Mouse (Mus musculus): Measurements from ENCODE around the gene Dapk2. TPM values are rescaled to one million over a fixed set of nuclear protein-coding genes. Genes with fewer than 3 reads are reported as not detected.
A peak's percentile ranks its signal among the peaks of the same experiment; 100 is the strongest.

Gene Dapk2
- polyA plus RNA-seq, 1 experiment: not detected

- H3K4me1 ChIP-seq (ENCODE audit: control insufficient read depth, insufficient read depth, low read length): peaks cover 24% of the 10 kb centered on the region
- H3K4me3 ChIP-seq (ENCODE audit: insufficient read depth, low read depth, low read length): no peak overlapping the region
- no peak for TF ChIP-seq POLR2A (IDR thresholded peaks at IDR 0.05; ENCODE audit: insufficient read depth, low read depth, low read length)
- TF ChIP-seq CTCF (IDR thresholded peaks at IDR 0.05; ENCODE audit: insufficient read depth, low read depth, low read length): no peak
- H3K27ac ChIP-seq (ENCODE audit: insufficient read depth, low read depth, low read length): peak overlapping the region; percentile 88
- 24% methylated on average over 2 of the region's 2 CpGs for WGBS
Measured at GRCm38 (mm10) chr9:66265645-66266044, 107.6 kb downstream of the Dapk2 start.

GRCm38 (mm10) chr9:66266237-66267170 is 108.5 kb downstream of the Dapk2 start:
- H3K4me1 ChIP-seq (ENCODE audit: control insufficient read depth, insufficient read depth, low read length): peaks cover 27% of the 10 kb centered on the region
- H3K4me3 ChIP-seq (ENCODE audit: insufficient read depth, low read depth, low read length): no peak overlapping the region
- H3K27ac ChIP-seq (ENCODE audit: insufficient read depth, low read depth, low read length): peak overlapping the region; percentile 77
- WGBS: 50% methylated on average over 5 of the region's 5 CpGs
- TF ChIP-seq CTCF (IDR thresholded peaks at IDR 0.05; ENCODE audit: insufficient read depth, low read depth, low read length) (no peak), POLR2A (IDR thresholded peaks at IDR 0.05; ENCODE audit: insufficient read depth, low read depth, low read length) (no peak)

GRCm38 (mm10) chr9:66268804-66269203 is 110.8 kb downstream of the Dapk2 start:
- H3K4me3 ChIP-seq (ENCODE audit: insufficient read depth, low read depth, low read length): no peak overlapping the region
- 85% methylated on average over 4 of the region's 4 CpGs for whole genome bisulfite sequencing

GRCm38 (mm10) chr9:66270038-66270437 is 112.0 kb downstream of the Dapk2 start:
- Histone ChIP-seq H3K27ac (ENCODE audit: insufficient read depth, low read depth, low read length) (no peak overlapping the region), H3K4me3 (ENCODE audit: insufficient read depth, low read depth, low read length) (no peak overlapping the region), H3K4me1 (ENCODE audit: control insufficient read depth, insufficient read depth, low read length) (peaks cover 35% of the 10 kb centered on the region)
- TF ChIP-seq CTCF (IDR thresholded peaks at IDR 0.05; ENCODE audit: insufficient read depth, low read depth, low read length): no peak
- TF ChIP-seq POLR2A (IDR thresholded peaks at IDR 0.05; ENCODE audit: insufficient read depth, low read depth, low read length): no peak
- 44% methylated on average over 4 of the region's 4 CpGs for WGBS

More at GRCm38 (mm10) chr9:66268804-66269203, 110.8 kb downstream of the Dapk2 start:
- Histone ChIP-seq H3K4me1 (ENCODE audit: control insufficient read depth, insufficient read depth, low read length) (peaks cover 29% of the 10 kb centered on the region), H3K27ac (ENCODE audit: insufficient read depth, low read depth, low read length) (no peak overlapping the region)
- TF ChIP-seq POLR2A (IDR thresholded peaks at IDR 0.05; ENCODE audit: insufficient read depth, low read depth, low read length): no peak
- TF ChIP-seq CTCF (IDR thresholded peaks at IDR 0.05; ENCODE audit: insufficient read depth, low read depth, low read length): no peak

- TF ChIP-seq CTCF (IDR thresholded peaks at IDR 0.05; ENCODE audit: insufficient read depth, low read depth, low read length) (no peak), POLR2A (IDR thresholded peaks at IDR 0.05; ENCODE audit: insufficient read depth, low read depth, low read length) (no peak)
- Histone ChIP-seq H3K4me1 (ENCODE audit: control insufficient read depth, insufficient read depth, low read length) (peaks cover 37% of the 10 kb centered on the region), H3K27ac (ENCODE audit: insufficient read depth, low read depth, low read length) (no peak overlapping the region), H3K4me3 (ENCODE audit: insufficient read depth, low read depth, low read length) (no peak overlapping the region)
- WGBS: 65% methylated on average over 5 of the region's 5 CpGs
Measured at GRCm38 (mm10) chr9:66271726-66272125, 113.7 kb downstream of the Dapk2 start.

- WGBS: 94% methylated on average over 1 of the region's 1 CpGs
- TF ChIP-seq POLR2A (IDR thresholded peaks at IDR 0.05; ENCODE audit: insufficient read depth, low read depth, low read length) (no peak), CTCF (IDR thresholded peaks at IDR 0.05; ENCODE audit: insufficient read depth, low read depth, low read length) (no peak)
- Histone ChIP-seq H3K4me1 (ENCODE audit: control insufficient read depth, insufficient read depth, low read length) (peaks cover 32% of the 10 kb centered on the region), H3K4me3 (ENCODE audit: insufficient read depth, low read depth, low read length) (no peak overlapping the region), H3K27ac (ENCODE audit: insufficient read depth, low read depth, low read length) (no peak overlapping the region)
Measured at GRCm38 (mm10) chr9:66273632-66274031, 115.6 kb downstream of the Dapk2 start.

- 34% methylated on average over 3 of the region's 3 CpGs for WGBS
- peaks cover 31% of the 10 kb centered on the region for H3K4me1 ChIP-seq (ENCODE audit: control insufficient read depth, insufficient read depth, low read length)
- no peak overlapping the region for H3K4me3 ChIP-seq (ENCODE audit: insufficient read depth, low read depth, low read length)
- peak overlapping the region; percentile 91 for H3K27ac ChIP-seq (ENCODE audit: insufficient read depth, low read depth, low read length)
- no peak for TF ChIP-seq CTCF (IDR thresholded peaks at IDR 0.05; ENCODE audit: insufficient read depth, low read depth, low read length)
- TF ChIP-seq POLR2A (IDR thresholded peaks at IDR 0.05; ENCODE audit: insufficient read depth, low read depth, low read length): no peak
Measured at GRCm38 (mm10) chr9:66274657-66275056, 116.6 kb downstream of the Dapk2 start.

GRCm38 (mm10) chr9:66275267-66275991 is 117.4 kb downstream of the Dapk2 start:
- no peak for TF ChIP-seq CTCF (IDR thresholded peaks at IDR 0.05; ENCODE audit: insufficient read depth, low read depth, low read length)
- TF ChIP-seq POLR2A (IDR thresholded peaks at IDR 0.05; ENCODE audit: insufficient read depth, low read depth, low read length): no peak
- Histone ChIP-seq H3K27ac (ENCODE audit: insufficient read depth, low read depth, low read length) (peak overlapping the region; percentile 91), H3K4me1 (ENCODE audit: control insufficient read depth, insufficient read depth, low read length) (peaks cover 29% of the 10 kb centered on the region), H3K4me3 (ENCODE audit: insufficient read depth, low read depth, low read length) (peak overlapping the region; percentile 21; the same call in 1 of the 2 replicates)
- 2% methylated on average over 15 of the region's 15 CpGs for WGBS

- 41% methylated on average over 4 of the region's 4 CpGs for WGBS
Measured at GRCm38 (mm10) chr9:66276062-66276461, 118.0 kb downstream of the Dapk2 start.

More at GRCm38 (mm10) chr9:66276062-66276461, 118.0 kb downstream of the Dapk2 start:
- Histone ChIP-seq H3K27ac (ENCODE audit: insufficient read depth, low read depth, low read length) (peak overlapping the region; percentile 58), H3K4me3 (ENCODE audit: insufficient read depth, low read depth, low read length) (no peak overlapping the region), H3K4me1 (ENCODE audit: control insufficient read depth, insufficient read depth, low read length) (peaks cover 29% of the 10 kb centered on the region)
- TF ChIP-seq POLR2A (IDR thresholded peaks at IDR 0.05; ENCODE audit: insufficient read depth, low read depth, low read length) (no peak), CTCF (IDR thresholded peaks at IDR 0.05; ENCODE audit: insufficient read depth, low read depth, low read length) (no peak)

Data from olfactory bulb, adult 2 months (tissue).